Mouse (Mus musculus): Measurements from ENCODE around the gene Cachd1.

Cachd1 gene

GRCm38 (mm10) chr4:100865962-100866703 is 89.7 kb downstream of the Cachd1 start:
- no peak for DNase-seq (ENCODE audit: low spot score)

GRCm38 (mm10) chr4:100877351-100877750 is 100.9 kb downstream of the Cachd1 start:
- DNase-seq (ENCODE audit: low spot score): no peak

DNA sequence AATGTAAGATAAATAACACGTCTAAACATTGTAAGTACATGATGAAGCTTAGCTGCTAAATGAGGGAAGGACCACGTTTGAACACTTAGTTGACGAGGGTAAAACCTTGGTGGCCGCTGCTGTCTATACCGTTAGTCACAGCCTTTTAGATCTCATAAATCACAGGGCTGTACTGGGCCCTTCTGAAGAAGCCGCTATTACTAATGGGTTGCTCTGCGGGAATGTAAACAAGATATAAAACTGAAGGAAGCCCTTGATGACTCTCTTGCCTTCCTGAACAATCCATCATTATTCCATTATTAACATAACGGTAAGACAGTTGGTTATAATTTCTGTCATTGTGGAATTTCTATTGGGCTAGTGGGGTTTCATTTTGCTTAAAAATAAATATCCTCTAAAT is 102.9 kb downstream of the Cachd1 start:
- DNase-seq (ENCODE audit: low spot score): no peak

DNA sequence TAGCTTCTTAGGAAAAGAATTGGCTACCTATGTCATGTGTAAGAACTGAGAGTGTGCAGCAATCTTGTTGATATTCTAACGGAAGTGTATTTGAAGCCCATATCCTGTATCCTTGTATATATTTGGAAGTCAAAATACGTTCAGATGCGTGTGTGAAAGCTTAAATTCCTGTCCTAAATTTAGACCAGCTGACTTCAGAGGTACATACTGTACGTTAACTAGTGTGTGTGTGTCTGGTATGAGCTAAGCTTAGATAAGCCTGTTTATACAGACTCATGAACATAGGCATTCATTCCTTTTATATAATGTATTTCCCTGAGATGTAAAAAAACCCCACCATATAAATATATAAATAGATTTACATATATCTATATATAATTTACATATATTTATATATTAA is 103.6 kb downstream of the Cachd1 start:
- no peak for DNase-seq (ENCODE audit: low spot score)

DNA sequence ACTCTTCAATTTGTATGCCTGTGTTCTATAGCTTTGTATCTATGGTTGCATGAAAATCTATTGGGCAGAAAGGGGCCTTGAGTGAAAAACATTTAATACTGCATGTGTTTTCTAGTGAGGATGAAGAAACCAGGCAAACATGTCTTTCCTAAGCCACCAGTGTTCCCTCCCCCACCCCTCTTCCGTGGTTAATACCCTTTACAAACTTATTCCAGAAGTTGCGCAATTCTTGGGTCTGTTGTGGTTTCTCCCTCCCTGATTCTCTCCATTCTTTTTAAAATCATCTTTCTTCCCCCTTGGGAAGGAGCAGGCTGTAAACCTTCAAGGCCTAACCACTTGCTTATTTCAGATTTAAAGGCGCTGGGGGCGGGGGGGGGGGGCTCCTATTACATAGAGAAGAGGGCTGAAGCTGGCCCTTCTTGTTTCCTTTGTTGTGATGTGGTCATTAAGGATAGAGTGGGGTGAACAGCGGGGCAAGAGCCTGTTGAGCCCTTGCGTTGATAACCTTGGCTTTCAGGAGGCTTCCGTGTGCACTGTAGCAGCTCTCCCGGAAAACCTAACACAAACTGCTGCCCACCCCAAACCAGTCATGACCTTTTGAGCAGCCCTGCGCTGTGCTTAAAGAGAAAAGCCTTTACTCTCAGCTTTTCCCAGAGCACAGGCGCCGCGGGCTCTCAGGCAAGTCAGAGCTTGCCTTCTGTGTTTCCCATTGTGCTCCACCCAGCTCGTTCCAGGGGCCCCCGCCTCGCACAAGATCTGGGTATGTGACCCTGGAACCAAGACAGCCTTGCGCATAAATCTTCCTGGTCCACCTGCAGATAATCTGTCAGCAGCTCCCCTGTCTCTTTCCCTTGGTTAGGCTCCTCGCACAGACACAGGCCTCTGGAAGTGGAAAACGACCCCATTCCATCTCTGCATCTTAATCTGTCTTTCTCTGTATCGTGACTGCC is 109.6 kb downstream of the Cachd1 start:
- no peak for DNase-seq (ENCODE audit: low spot score)

GRCm38 (mm10) chr4:100886743-100887416 is 110.4 kb downstream of the Cachd1 start:
- no peak for DNase-seq (ENCODE audit: low spot score)

- DNase-seq (ENCODE audit: low spot score): no peak
Observed at GRCm38 (mm10) chr4:100890106-100890970, 113.9 kb downstream of the Cachd1 start.

GRCm38 (mm10) chr4:100893739-100894138 is 117.3 kb downstream of the Cachd1 start:
- DNase-seq (ENCODE audit: low spot score): no peak

GRCm38 (mm10) chr4:100894142-100894541 is 117.7 kb downstream of the Cachd1 start:
- DNase-seq (ENCODE audit: low spot score): no peak

GRCm38 (mm10) chr4:100896260-100897010 is 120.0 kb downstream of the Cachd1 start:
- DNase-seq (ENCODE audit: low spot score): no peak

DNA sequence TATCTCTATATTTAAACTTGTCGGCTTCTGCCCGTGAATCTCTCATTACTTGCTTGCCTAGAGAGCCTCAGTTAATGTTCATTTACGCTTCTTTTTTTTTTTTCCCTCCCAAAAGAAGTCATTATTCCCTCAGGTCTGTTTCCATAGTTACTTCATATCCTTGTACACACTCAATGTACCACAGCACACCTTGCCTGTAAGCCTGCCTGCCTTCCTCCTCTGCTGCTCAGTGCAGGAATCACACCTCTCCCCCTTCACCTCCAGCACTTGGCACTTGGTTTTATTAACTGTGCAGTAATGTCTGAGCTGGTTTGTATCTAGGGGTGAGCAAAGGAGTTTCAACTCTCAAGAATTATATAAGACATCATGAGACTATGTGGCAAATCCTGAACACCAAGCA is 121.5 kb downstream of the Cachd1 start:
- no peak for DNase-seq (ENCODE audit: low spot score)

DNA sequence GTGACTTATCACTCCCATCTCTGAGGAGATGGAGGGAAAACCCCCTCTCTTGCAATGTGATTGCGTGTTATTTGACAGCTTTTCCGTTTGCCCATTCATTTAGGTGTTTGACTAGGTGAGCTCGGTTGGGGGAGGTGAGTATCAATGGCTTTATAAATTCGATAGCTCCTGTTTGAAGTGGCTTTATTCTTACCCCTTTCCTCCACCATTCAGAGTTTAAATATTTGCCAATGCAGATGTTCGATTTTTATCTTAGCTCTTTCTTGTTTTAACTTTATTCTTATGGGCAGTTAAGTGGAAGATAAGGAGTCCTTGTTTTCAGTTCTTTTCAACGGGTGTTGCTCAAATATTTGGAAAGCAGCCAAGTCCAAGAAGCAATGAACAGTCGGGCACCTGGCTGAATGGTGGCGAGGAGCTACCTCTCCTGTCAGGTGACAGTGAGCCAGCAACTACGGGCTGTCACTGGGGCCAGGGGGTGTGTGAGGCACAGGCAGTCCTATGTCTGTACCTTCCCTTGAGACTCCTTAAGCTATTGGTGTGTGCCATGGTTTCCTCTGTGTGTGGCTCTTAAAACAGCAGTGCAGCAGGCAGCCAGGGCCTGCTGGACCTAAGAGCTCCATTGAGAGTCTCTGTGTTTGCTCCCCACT is 133.3 kb downstream of the Cachd1 start:
- no peak for DNase-seq (ENCODE audit: low spot score)

GRCm38 (mm10) chr4:100910605-100911330 is 134.3 kb downstream of the Cachd1 start:
- DNase-seq (ENCODE audit: low spot score): no peak

GRCm38 (mm10) chr4:100911658-100912057 is 135.2 kb downstream of the Cachd1 start:
- no peak for DNase-seq (ENCODE audit: low spot score)

DNA sequence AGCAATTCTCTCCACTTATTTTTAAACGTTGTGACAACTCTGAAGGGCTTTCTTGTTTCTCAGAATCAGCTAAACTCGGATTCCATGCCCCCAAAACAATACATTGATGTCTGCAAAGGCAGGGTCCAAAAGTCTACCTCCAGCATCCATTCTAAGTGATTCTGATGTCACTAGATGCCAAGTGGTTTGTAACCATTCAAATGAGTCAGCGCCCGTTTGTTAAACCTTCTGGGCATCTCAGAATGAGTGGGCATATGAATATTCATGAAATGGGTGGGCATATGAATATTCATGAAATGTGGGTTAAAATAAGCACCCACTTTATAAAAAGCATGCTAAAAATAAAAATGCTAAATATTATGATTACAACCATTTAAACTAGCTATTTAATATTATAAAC is 137.2 kb downstream of the Cachd1 start:
- no peak for DNase-seq (ENCODE audit: low spot score)

DNA sequence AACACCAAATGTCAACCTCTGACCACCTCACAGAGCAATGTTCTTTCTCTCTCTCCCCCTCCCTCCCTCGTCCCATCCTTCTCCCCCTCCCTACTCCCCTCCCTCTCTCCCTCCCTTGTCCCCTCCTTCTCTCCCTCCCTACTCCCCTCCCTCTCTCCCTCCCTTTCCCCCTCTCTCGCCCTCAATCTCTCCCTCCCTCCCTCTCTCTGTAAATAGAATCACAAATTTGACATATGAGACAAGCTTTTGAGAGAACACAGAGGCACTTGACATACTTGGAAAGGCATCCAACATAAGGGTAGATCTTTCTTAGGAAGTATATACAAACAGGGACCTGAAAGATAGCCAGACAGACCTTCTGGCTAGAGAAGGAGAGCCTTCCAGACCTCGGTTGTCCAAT is 138.1 kb downstream of the Cachd1 start:
- DNase-seq (ENCODE audit: low spot score): no peak

- DNase-seq (ENCODE audit: low spot score): no peak
Observed at GRCm38 (mm10) chr4:100915093-100915492, 138.6 kb downstream of the Cachd1 start.

GRCm38 (mm10) chr4:100917511-100917910 is 141.0 kb downstream of the Cachd1 start:
- DNase-seq (ENCODE audit: low spot score): no peak

DNA sequence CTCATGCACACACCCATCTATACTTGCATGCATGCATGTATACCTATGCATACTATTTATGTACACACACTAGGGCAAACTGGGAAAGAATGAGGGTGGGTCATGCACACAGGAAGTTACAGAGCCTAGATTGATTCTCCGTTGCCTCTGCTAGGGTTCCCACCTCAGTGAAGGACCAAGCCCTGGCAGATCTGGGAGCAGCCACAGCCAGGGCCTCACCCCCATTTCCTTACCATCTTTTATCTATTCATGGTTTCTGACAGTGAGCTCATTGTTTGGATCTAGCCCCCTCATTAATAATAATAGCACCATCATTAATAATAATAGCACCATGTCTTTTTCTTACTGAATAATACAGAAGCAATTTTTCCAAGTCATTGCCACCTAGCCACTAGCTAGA is 143.9 kb downstream of the Cachd1 start:
- no peak for DNase-seq (ENCODE audit: low spot score)
